Mouse (Mus musculus): ENCODE data around the gene Gm20696. TPM values are rescaled to one million over a fixed set of nuclear protein-coding genes. Genes with fewer than 3 reads are reported as not detected.

Gm20696 gene
- polyA plus RNA-seq, 1 experiment = 0.24 TPM

- Histone ChIP-seq H3K9ac (ENCODE audit: low read depth, poor library complexity, severe bottlenecking) (no peak overlapping the region), H3K27ac (ENCODE audit: insufficient read depth, low read length) (no peak overlapping the region), H3K27me3 (ENCODE audit: control insufficient read depth, insufficient read depth, low read length, poor library complexity, severe bottlenecking) (no peaks in the 10 kb centered on the region), H3K4me3 (ENCODE audit: low read depth, low read length) (no peak overlapping the region), H3K9me3 (replicated peaks; ENCODE audit: control insufficient read depth, insufficient read depth, low read length, poor library complexity, severe bottlenecking) (no peaks in the 10 kb centered on the region), H3K4me1 (ENCODE audit: control insufficient read depth, insufficient read depth, low read length) (no peaks in the 10 kb centered on the region), H3K36me3 (ENCODE audit: control insufficient read depth, insufficient read depth, low read length, poor library complexity, severe bottlenecking) (no peaks in the 10 kb centered on the region)
- no peak for TF ChIP-seq POLR2A (IDR thresholded peaks at IDR 0.05; ENCODE audit: insufficient read depth, low read length)
- TF ChIP-seq CTCF (IDR thresholded peaks at IDR 0.05; ENCODE audit: low read depth, low read length) = no peak
- no peak for TF ChIP-seq EP300 (IDR thresholded peaks at IDR 0.05; ENCODE audit: insufficient read depth, low read depth, low read length)
These were observed 326.4 kb downstream of the Gm20696 start for GRCm38 (mm10) chr6:99339986-99340721.

- H3K36me3 ChIP-seq (ENCODE audit: control insufficient read depth, insufficient read depth, low read length, poor library complexity, severe bottlenecking) = no peaks in the 10 kb centered on the region
- H3K4me3 ChIP-seq (ENCODE audit: low read depth, low read length) = no peak overlapping the region
- no peak for TF ChIP-seq EP300 (IDR thresholded peaks at IDR 0.05; ENCODE audit: insufficient read depth, low read depth, low read length)
- no peak for TF ChIP-seq POLR2A (IDR thresholded peaks at IDR 0.05; ENCODE audit: insufficient read depth, low read length)
- TF ChIP-seq CTCF (IDR thresholded peaks at IDR 0.05; ENCODE audit: low read depth, low read length) = no peak
- no peaks in the 10 kb centered on the region for H3K4me1 ChIP-seq (ENCODE audit: control insufficient read depth, insufficient read depth, low read length)
- no peak overlapping the region for H3K27ac ChIP-seq (ENCODE audit: insufficient read depth, low read length)
- H3K9ac ChIP-seq (ENCODE audit: low read depth, poor library complexity, severe bottlenecking) = no peak overlapping the region
- H3K27me3 ChIP-seq (ENCODE audit: control insufficient read depth, insufficient read depth, low read length, poor library complexity, severe bottlenecking) = no peaks in the 10 kb centered on the region
- no peaks in the 10 kb centered on the region for H3K9me3 ChIP-seq (replicated peaks; ENCODE audit: control insufficient read depth, insufficient read depth, low read length, poor library complexity, severe bottlenecking)
These were observed 327.3 kb downstream of the Gm20696 start for GRCm38 (mm10) chr6:99339343-99339620.

- Histone ChIP-seq H3K36me3 (ENCODE audit: control insufficient read depth, insufficient read depth, low read length, poor library complexity, severe bottlenecking) (no peaks in the 10 kb centered on the region), H3K9me3 (replicated peaks; ENCODE audit: control insufficient read depth, insufficient read depth, low read length, poor library complexity, severe bottlenecking) (no peaks in the 10 kb centered on the region), H3K27me3 (ENCODE audit: control insufficient read depth, insufficient read depth, low read length, poor library complexity, severe bottlenecking) (no peaks in the 10 kb centered on the region), H3K9ac (ENCODE audit: low read depth, poor library complexity, severe bottlenecking) (no peak overlapping the region), H3K4me3 (ENCODE audit: low read depth, low read length) (no peak overlapping the region), H3K27ac (ENCODE audit: insufficient read depth, low read length) (no peak overlapping the region), H3K4me1 (ENCODE audit: control insufficient read depth, insufficient read depth, low read length) (no peaks in the 10 kb centered on the region)
- TF ChIP-seq POLR2A (IDR thresholded peaks at IDR 0.05; ENCODE audit: insufficient read depth, low read length) (no peak), EP300 (IDR thresholded peaks at IDR 0.05; ENCODE audit: insufficient read depth, low read depth, low read length) (no peak), CTCF (IDR thresholded peaks at IDR 0.05; ENCODE audit: low read depth, low read length) (no peak)
These were observed 327.8 kb downstream of the Gm20696 start for GRCm38 (mm10) chr6:99338593-99339342.

DNA sequence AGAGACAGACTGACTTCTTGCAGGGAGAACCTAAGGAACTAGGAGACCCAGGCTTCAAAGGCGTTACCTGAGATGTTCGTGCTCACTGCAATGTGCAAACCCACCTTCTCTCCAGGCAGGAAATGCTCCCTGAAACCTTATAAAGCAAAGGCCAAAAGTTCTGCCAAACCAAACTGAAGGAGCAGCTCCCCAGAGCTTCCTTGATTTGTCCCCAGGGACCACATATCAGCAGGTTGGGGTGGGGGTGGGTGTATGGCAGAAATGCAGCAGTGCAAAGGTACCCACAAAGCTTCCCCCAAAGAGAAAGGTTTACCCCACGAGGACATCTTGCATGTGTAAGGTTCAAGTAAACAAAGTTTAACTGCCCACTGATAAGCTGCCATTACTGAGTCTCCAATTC is 328.4 kb downstream of the Gm20696 start:
- Histone ChIP-seq H3K4me1 (ENCODE audit: control insufficient read depth, insufficient read depth, low read length) (no peaks in the 10 kb centered on the region), H3K9ac (ENCODE audit: low read depth, poor library complexity, severe bottlenecking) (no peak overlapping the region), H3K9me3 (replicated peaks; ENCODE audit: control insufficient read depth, insufficient read depth, low read length, poor library complexity, severe bottlenecking) (no peaks in the 10 kb centered on the region), H3K4me3 (ENCODE audit: low read depth, low read length) (no peak overlapping the region), H3K27ac (ENCODE audit: insufficient read depth, low read length) (no peak overlapping the region), H3K36me3 (ENCODE audit: control insufficient read depth, insufficient read depth, low read length, poor library complexity, severe bottlenecking) (no peaks in the 10 kb centered on the region), H3K27me3 (ENCODE audit: control insufficient read depth, insufficient read depth, low read length, poor library complexity, severe bottlenecking) (no peaks in the 10 kb centered on the region)
- TF ChIP-seq CTCF (IDR thresholded peaks at IDR 0.05; ENCODE audit: low read depth, low read length) = no peak
- TF ChIP-seq EP300 (IDR thresholded peaks at IDR 0.05; ENCODE audit: insufficient read depth, low read depth, low read length) = no peak
- no peak for TF ChIP-seq POLR2A (IDR thresholded peaks at IDR 0.05; ENCODE audit: insufficient read depth, low read length)

- Histone ChIP-seq H3K36me3 (ENCODE audit: control insufficient read depth, insufficient read depth, low read length, poor library complexity, severe bottlenecking) (no peaks in the 10 kb centered on the region), H3K4me1 (ENCODE audit: control insufficient read depth, insufficient read depth, low read length) (no peaks in the 10 kb centered on the region), H3K9ac (ENCODE audit: low read depth, poor library complexity, severe bottlenecking) (no peak overlapping the region), H3K4me3 (ENCODE audit: low read depth, low read length) (no peak overlapping the region), H3K27ac (ENCODE audit: insufficient read depth, low read length) (no peak overlapping the region), H3K27me3 (ENCODE audit: control insufficient read depth, insufficient read depth, low read length, poor library complexity, severe bottlenecking) (no peaks in the 10 kb centered on the region), H3K9me3 (replicated peaks; ENCODE audit: control insufficient read depth, insufficient read depth, low read length, poor library complexity, severe bottlenecking) (no peaks in the 10 kb centered on the region)
- TF ChIP-seq POLR2A (IDR thresholded peaks at IDR 0.05; ENCODE audit: insufficient read depth, low read length) (no peak), EP300 (IDR thresholded peaks at IDR 0.05; ENCODE audit: insufficient read depth, low read depth, low read length) (no peak)
These were observed 329.0 kb downstream of the Gm20696 start for GRCm38 (mm10) chr6:99337575-99337974.

DNA sequence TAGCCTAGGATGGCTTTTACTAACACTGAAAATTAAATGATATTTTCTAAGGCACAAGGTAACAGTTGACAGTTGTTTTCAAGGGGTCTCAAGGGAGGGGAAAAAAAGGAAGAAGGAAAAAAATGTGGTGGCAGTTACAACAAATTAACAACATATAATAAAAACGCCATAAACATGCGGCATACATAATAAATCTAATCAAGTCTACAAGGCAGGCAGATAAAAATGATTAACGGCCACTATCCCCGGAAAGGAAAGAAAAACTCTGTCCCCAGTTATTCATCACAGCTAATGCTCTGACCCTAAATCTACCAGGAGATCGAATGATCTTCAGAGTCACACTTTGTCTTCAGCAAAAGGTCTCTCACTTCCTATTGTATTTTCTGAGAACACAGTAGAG is 330.4 kb downstream of the Gm20696 start:
- Histone ChIP-seq H3K4me3 (ENCODE audit: low read depth, low read length) (no peak overlapping the region), H3K9ac (ENCODE audit: low read depth, poor library complexity, severe bottlenecking) (no peak overlapping the region), H3K4me1 (ENCODE audit: control insufficient read depth, insufficient read depth, low read length) (no peaks in the 10 kb centered on the region), H3K9me3 (replicated peaks; ENCODE audit: control insufficient read depth, insufficient read depth, low read length, poor library complexity, severe bottlenecking) (no peaks in the 10 kb centered on the region), H3K36me3 (ENCODE audit: control insufficient read depth, insufficient read depth, low read length, poor library complexity, severe bottlenecking) (no peaks in the 10 kb centered on the region), H3K27me3 (ENCODE audit: control insufficient read depth, insufficient read depth, low read length, poor library complexity, severe bottlenecking) (no peaks in the 10 kb centered on the region), H3K27ac (ENCODE audit: insufficient read depth, low read length) (no peak overlapping the region)
- TF ChIP-seq POLR2A (IDR thresholded peaks at IDR 0.05; ENCODE audit: insufficient read depth, low read length) (no peak), EP300 (IDR thresholded peaks at IDR 0.05; ENCODE audit: insufficient read depth, low read depth, low read length) (no peak), CTCF (IDR thresholded peaks at IDR 0.05; ENCODE audit: low read depth, low read length) (no peak)

Measured in ES-Bruce4 (cell line).